Mouse (Mus musculus) small intestine, adult 2 months (tissue): ENCODE measurements around the gene Plek2. TPM values are rescaled to one million over a fixed set of nuclear protein-coding genes. Genes with fewer than 3 reads are reported as not detected.

Source experiments
- H3K27ac ChIP-seq: fragments of 200-500 bp; 2 replicates; pipeline ENCODE4 v1.5.1; 2012; ENCODE audit warnings: low read depth, low read length, control low read depth, inconsistent platforms; ENCODE audit not compliant: insufficient read depth
- H3K27me3 ChIP-seq: fragments of 200-500 bp; 2 replicates; pipeline ENCODE4 v1.6.1; 2012; ENCODE audit warnings: mild to moderate bottlenecking, moderate library complexity, low read length, inconsistent platforms; ENCODE audit not compliant: control insufficient read depth, insufficient read depth
- H3K36me3 ChIP-seq: fragments of 200-500 bp; 2 replicates; pipeline ENCODE4 v1.6.1; 2012; ENCODE audit warnings: mild to moderate bottlenecking, low read length, control low read depth, inconsistent platforms; ENCODE audit not compliant: control insufficient read depth, insufficient read depth
- H3K4me1 ChIP-seq: fragments of 200-500 bp; 2 replicates; pipeline ENCODE4 v1.6.1; 2012; ENCODE audit warnings: low read length, inconsistent platforms, mixed read lengths; ENCODE audit not compliant: control insufficient read depth, insufficient read depth, insufficient read length
- H3K4me3 ChIP-seq: fragments of 200-500 bp; 2 replicates; pipeline ENCODE4 v1.5.1; 2012; ENCODE audit warnings: low read depth, mild to moderate bottlenecking, control low read depth, inconsistent platforms, low read length, moderate library complexity
- CTCF ChIP-seq: fragments of 200-500 bp; IDR thresholded peaks from 2 replicates; pipeline ENCODE4 v1.5.1; 2012; ENCODE audit warnings: low read depth, mild to moderate bottlenecking, control low read depth, inconsistent platforms, low read length, moderate library complexity, mixed read lengths; ENCODE audit not compliant: insufficient replicate concordance, insufficient read length; ENCODE audit errors: extremely low read depth
- POLR2A ChIP-seq: fragments of 200-500 bp; IDR thresholded peaks from 2 replicates; pipeline ENCODE4 v1.6.1; 2012; ENCODE audit warnings: low read depth, mild to moderate bottlenecking, control low read depth, inconsistent platforms, low read length, moderate library complexity
- WGBS: fragments of 180-500 bp; shearing (Covaris S2); methylation state at CpG from one replicate; pipeline ENCODE4 v1.1.7; 2018; 5-methylcytosine and 5-hydroxymethylcytosine counted together
- polyA plus RNA-seq: library from polyadenylated mRNA; depleted of rRNA; stranded (reverse); fragments of >200 nt; gene quantifications from 2 replicates; pipeline ENCODE4 v1.2.3, GENCODE M21; 2012

Plek2 gene
- polyA plus RNA-seq, 1 experiment: 23.2 TPM

- Histone ChIP-seq H3K4me1 (peaks cover 3% of the 10 kb centered on the region; the same call in 1 of the 2 replicates), H3K27me3 (no peaks in the 10 kb centered on the region), H3K27ac (peak overlapping the region; percentile 91), H3K4me3 (no peak overlapping the region), H3K36me3 (peaks cover 25% of the 10 kb centered on the region)
- TF ChIP-seq CTCF (no peak), POLR2A (no peak)
- WGBS: 89% methylated on average over 2 of the region's 2 CpGs
Observed at GRCm38 (mm10) chr12:78891149-78891548, 15.6 kb downstream of the Plek2 start.

- H3K4me1 ChIP-seq: peaks cover 3% of the 10 kb centered on the region; the same call in 1 of the 2 replicates
- peak overlapping the region; percentile 91 for H3K27ac ChIP-seq
- no peaks in the 10 kb centered on the region for H3K27me3 ChIP-seq
- 17% methylated on average over 1 of the region's 1 CpGs for WGBS
- no peak overlapping the region for H3K4me3 ChIP-seq
- no peak for TF ChIP-seq POLR2A
- TF ChIP-seq CTCF: no peak
- H3K36me3 ChIP-seq: peaks cover 29% of the 10 kb centered on the region
Observed at GRCm38 (mm10) chr12:78890062-78890461, 16.7 kb downstream of the Plek2 start.

DNA sequence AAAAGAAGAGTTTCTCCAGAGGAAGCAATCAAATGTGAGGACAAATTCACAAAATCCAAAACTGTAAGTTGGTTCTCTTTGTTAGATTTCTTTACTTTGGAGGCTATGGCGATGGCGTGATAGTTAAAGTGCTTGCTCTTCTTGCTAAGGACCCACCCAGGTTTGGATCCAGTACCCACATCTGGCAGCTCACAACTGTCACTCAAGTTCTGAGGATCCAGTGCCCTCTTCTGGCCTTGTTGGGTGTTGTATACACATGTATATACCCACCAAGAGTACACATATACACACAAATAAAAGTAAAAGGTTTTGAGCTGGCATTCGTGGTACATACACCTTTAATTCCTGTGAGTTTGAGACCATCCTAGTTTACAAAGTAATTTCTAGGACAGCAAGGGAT, 32.2 kb downstream of the Plek2 start:
- H3K4me3 ChIP-seq: no peak overlapping the region
- H3K27ac ChIP-seq: no peak overlapping the region
- no peaks in the 10 kb centered on the region for H3K4me1 ChIP-seq
- H3K36me3 ChIP-seq: peaks cover 37% of the 10 kb centered on the region
- WGBS: 95% methylated on average over 3 of the region's 3 CpGs
- no peaks in the 10 kb centered on the region for H3K27me3 ChIP-seq
- no peak for TF ChIP-seq CTCF
- no peak for TF ChIP-seq POLR2A

DNA sequence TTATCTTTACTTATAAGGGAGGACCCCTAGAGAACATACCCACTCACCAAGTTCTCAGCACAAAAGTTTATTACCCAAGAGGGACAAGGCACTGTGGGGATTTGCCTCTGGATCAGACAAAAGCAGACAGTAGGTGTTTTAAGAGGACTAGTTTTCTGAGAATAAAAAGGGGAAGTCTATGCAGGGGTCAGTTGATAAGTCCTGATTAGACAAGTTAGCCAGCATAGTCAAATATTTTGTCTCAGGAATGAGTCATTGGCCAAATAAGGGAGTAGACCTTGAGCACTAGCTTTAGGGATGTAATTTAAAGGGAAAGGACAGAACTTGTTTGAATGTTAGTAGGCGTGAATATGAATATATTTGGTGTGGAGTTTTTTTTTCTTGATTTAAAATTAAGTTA, 38.6 kb downstream of the Plek2 start:
- Histone ChIP-seq H3K36me3 (peaks cover 13% of the 10 kb centered on the region), H3K27ac (no peak overlapping the region), H3K4me1 (no peaks in the 10 kb centered on the region; the same call in 1 of the 2 replicates), H3K27me3 (no peaks in the 10 kb centered on the region), H3K4me3 (no peak overlapping the region)
- TF ChIP-seq POLR2A (no peak), CTCF (no peak)
- 75% methylated on average over 1 of the region's 1 CpGs for WGBS

DNA sequence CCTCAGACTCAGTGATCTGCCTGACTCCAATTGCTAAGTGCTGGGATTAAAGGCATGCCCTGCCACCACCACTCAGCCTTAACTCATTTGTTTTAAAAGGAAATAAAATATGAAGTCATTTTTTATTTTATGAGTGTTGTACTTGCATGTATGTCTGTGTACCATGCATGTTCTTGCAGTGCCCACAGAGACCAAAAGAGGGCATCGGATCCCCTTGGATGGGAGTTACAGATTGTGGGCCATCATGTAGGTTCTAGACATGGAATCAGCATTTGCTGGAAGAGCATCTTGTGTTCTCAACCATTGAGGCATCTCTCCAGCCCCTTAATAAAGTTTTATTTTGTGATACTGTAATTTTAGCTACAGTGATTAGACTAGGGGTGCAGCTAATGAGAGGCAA, 41.3 kb downstream of the Plek2 start:
- H3K27ac ChIP-seq: no peak overlapping the region
- H3K4me3 ChIP-seq: no peak overlapping the region
- no peaks in the 10 kb centered on the region for H3K27me3 ChIP-seq
- no peak for TF ChIP-seq POLR2A
- TF ChIP-seq CTCF: no peak
- WGBS: 98% methylated on average over 1 of the region's 1 CpGs
- H3K4me1 ChIP-seq: no peaks in the 10 kb centered on the region; the same call in 1 of the 2 replicates
- peaks cover 9% of the 10 kb centered on the region for H3K36me3 ChIP-seq

- Histone ChIP-seq H3K27ac (peak overlapping the region; percentile 84), H3K4me3 (peak overlapping the region; percentile 97), H3K4me1 (peaks cover 2% of the 10 kb centered on the region), H3K36me3 (peaks cover 3% of the 10 kb centered on the region), H3K27me3 (no peaks in the 10 kb centered on the region)
- under 1% methylated on average over 22 of the region's 22 CpGs for WGBS
- no peak for TF ChIP-seq POLR2A
- TF ChIP-seq CTCF: no peak
Observed at GRCm38 (mm10) chr12:78862254-78862730, 44.5 kb downstream of the Plek2 start.

DNA sequence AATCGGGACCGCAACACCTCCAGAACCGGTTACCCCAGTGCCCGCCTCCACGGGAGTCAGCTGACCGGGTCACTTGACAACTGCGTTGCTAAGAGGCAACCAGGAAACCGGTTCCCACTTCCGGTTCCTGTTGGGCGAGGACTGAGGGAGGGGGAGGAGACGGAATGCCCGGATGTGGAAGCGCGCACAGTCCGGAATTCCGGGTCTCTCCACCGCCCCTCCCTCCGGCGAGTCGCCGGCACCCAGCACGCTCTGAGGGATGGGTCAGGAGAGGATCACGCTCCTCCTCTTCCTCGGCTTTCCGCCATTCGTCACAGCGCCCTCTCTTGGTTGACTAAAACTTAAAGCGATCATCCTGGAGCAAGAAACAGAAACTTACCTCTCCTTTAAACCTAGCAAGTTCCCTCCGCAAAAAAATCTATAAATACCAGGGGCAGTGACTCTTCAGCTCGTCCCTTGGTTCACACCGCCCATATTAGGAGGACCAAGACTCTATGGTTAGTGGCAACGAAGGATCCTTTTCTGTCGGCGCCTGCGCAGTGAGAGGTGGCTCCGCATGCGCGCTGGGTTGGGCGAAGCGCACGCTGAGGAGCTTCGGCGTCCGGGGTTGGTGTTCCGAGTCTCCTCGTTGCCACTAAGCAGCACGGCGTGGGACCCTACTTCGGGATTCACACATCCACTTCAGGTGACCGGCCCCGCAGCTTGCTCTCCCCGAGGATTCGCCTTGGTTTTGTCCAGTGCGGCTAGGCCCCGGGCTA, 45.1 kb downstream of the Plek2 start, which contains the start of the genes Atp6v1d and Eif2s1:
TSS of gene Atp6v1d (minus strand) at position 143 of the 758 bp plus-strand sequence.
TSS of gene Eif2s1 (plus strand) at position 324 of the 758 bp plus-strand sequence.
- TF ChIP-seq POLR2A (peak; percentile 80), CTCF (peak; percentile 95)
- Histone ChIP-seq H3K27me3 (no peaks in the 10 kb centered on the region), H3K36me3 (no peaks in the 10 kb centered on the region; the same call in 1 of the 2 replicates), H3K4me1 (peaks cover 2% of the 10 kb centered on the region), H3K4me3 (peak within 1 kb of the TSS; percentile 97), H3K27ac (peak within 1 kb of the TSS; percentile 84)
- WGBS: under 1% methylated on average over 55 of the region's 55 CpGs

DNA sequence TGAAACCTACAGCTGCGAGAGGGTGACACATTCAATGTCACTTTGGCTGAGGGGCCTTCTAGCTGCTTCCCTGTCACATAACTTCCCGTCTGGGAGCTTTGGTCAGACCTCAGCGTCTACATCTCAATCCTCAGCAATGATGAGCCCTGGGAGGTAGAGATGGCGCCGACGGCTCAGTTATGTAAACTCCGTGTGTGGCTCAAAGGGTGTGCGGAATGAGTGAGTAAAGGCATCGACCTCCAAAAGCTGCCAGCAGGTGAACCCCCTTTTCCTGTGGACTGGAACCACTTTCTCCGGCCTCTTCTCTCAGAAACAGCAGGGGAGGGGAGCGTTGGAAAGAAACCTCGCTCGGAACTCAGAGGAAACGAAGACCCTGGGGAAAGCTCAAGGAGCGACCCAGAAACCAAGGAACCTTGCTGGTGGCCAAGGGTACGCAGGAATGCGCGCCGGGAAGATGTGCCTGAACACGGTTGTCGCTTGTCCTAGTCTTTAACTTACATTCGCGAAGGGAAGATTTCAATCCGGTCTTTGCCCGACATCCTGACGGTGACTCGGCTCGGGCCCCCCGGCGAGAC, 45.8 kb downstream of the Plek2 start:
- H3K4me1 ChIP-seq: peaks cover 2% of the 10 kb centered on the region
- WGBS: under 1% methylated on average over 30 of the region's 30 CpGs
- H3K27ac ChIP-seq: peak overlapping the region; percentile 38
- no peaks in the 10 kb centered on the region for H3K27me3 ChIP-seq
- peaks cover 2% of the 10 kb centered on the region for H3K36me3 ChIP-seq
- H3K4me3 ChIP-seq: peak overlapping the region; percentile 87
- TF ChIP-seq CTCF: no peak
- no peak for TF ChIP-seq POLR2A
